ENCODE assay signal across 8 mouse cellular contexts in genomic region chrX:75475182-75475644, GRCm38 (mm10). TPM values are rescaled to one million over a fixed set of nuclear protein-coding genes. Genes with fewer than 3 reads are reported as not detected.
A peak's percentile ranks its signal among the peaks of the same experiment; 100 is the strongest.
DNase-seq lines count a peak whose midpoint lies in the region; ATAC-seq and TF ChIP-seq lines count a peak whose summit lies in the region.
"Not testable (repeated sequence)": the region's sequence is repeated elsewhere in the genome, so short reads cannot be mapped to it uniquely, and the experiment has no call there.

No protein-coding gene starts in this region.

- H3K79me2 ChIP-seq in CH12.LX (replicated peaks; ENCODE audit: control insufficient read depth, extremely low read depth, insufficient read depth, poor library complexity, severe bottlenecking) = not testable (repeated sequence)

- dilution Hi-C loops in CH12.LX (cut with MboI; ENCODE audit: extremely low pct_ligation_motif_present, extremely low pct_unique_long_range_greater_than_20kb, low sequenced_read_pairs) = not testable (repeated sequence)

- in situ Hi-C loops in CH12.LX (cut with MboI; ENCODE audit: low pct_ligation_motif_present, low pct_unique_long_range_greater_than_20kb, low sequenced_read_pairs) = not testable (repeated sequence)

- 27% methylated on average over 37 of the region's 37 CpGs for WGBS in forebrain, embryonic 14.5 days
- WGBS in liver, embryonic 14.5 days (ENCODE audit: insufficient replicate concordance) = 11% methylated on average over 37 of the region's 37 CpGs
- WGBS in neural tube, embryonic 11.5 days = 17% methylated on average over 37 of the region's 37 CpGs
- 13% methylated on average over 37 of the region's 37 CpGs for WGBS in stomach, postnatal 0 days

- H3K36me3 ChIP-seq in CH12.LX (replicated peaks in 1 of 2; ENCODE audit: control insufficient read depth in 1 of 2, insufficient read depth in 1 of 2, low read length in 1 of 2); forebrain, embryonic 14.5 days (ENCODE audit: control insufficient read depth, insufficient read depth, low read length); liver, embryonic 14.5 days (replicated peaks; ENCODE audit: control insufficient read depth, insufficient read depth, low read depth); neural tube, embryonic 11.5 days (ENCODE audit: control insufficient read depth, insufficient read depth, low read length); stomach, postnatal 0 days (ENCODE audit: control insufficient read depth, insufficient read depth, low read length): not testable (repeated sequence)

- peak overlapping the region; percentile 22 for H3K4me2 ChIP-seq in CH12.LX (ENCODE audit: insufficient read depth, low read depth, poor library complexity, severe bottlenecking)
- H3K4me2 ChIP-seq in forebrain, embryonic 14.5 days (ENCODE audit: low read length) = peak overlapping the region; percentile 36
- peak overlapping the region; percentile 59 for H3K4me2 ChIP-seq in liver, embryonic 14.5 days (ENCODE audit: low read depth)
- H3K4me2 ChIP-seq in neural tube, embryonic 11.5 days (ENCODE audit: low read depth) = peak overlapping the region; percentile 28
- H3K4me2 ChIP-seq in stomach, postnatal 0 days (replicated peaks; ENCODE audit: low read depth) = peak overlapping the region; percentile 47

- H3K4me3 ChIP-seq in CH12.LX (replicated peaks in 1 of 3; ENCODE audit: low read depth in 2 of 3, low read length in 2 of 3, poor library complexity in 1 of 3) = peak overlapping the region in 1 of 3 experiments; percentile 64
- peak overlapping the region; percentile 29 for H3K4me3 ChIP-seq in forebrain, embryonic 14.5 days (ENCODE audit: low read depth, low read length)
- H3K4me3 ChIP-seq in liver, embryonic 14.5 days (ENCODE audit: insufficient read depth in 1 of 2, low read depth in 2 of 2, low read length in 2 of 2) = peak overlapping the region; percentile 39 to 43
- peak overlapping the region; percentile 16; the same call in 1 of the 2 replicates for H3K4me3 ChIP-seq in neural tube, embryonic 11.5 days (ENCODE audit: low read depth, low read length)
- H3K4me3 ChIP-seq in stomach, postnatal 0 days (ENCODE audit: low read depth, low read length) = peak overlapping the region; percentile 35

- not testable (repeated sequence) for H3K4me1 ChIP-seq in CH12.LX (ENCODE audit: control insufficient read depth in 1 of 2, insufficient read depth in 2 of 2); forebrain, embryonic 14.5 days (ENCODE audit: control insufficient read depth, insufficient read depth, low read length); liver, embryonic 14.5 days (replicated peaks; ENCODE audit: control insufficient read depth in 2 of 2, insufficient read depth in 2 of 2, low read length in 1 of 2); neural tube, embryonic 11.5 days (ENCODE audit: control insufficient read depth, insufficient read depth, low read length); stomach, postnatal 0 days (replicated peaks; ENCODE audit: control insufficient read depth, insufficient read depth)

- not testable (repeated sequence) for TF ChIP-seq RAD21 in CH12.LX (IDR thresholded peaks at IDR 0.05; ENCODE audit: low read depth, low read length)

- not testable (repeated sequence) for TF ChIP-seq EP300 in CH12.LX (IDR thresholded peaks at IDR 0.05; ENCODE audit: low read length); liver, embryonic 14.5 days (IDR thresholded peaks at IDR 0.05; ENCODE audit: low read depth); stomach, postnatal 0 days (optimal IDR thresholded peaks at IDR 0.05)

- H3K27me3 ChIP-seq in CH12.LX (replicated peaks); forebrain, embryonic 14.5 days (replicated peaks; ENCODE audit: control insufficient read depth, insufficient read depth, low read length); liver, embryonic 14.5 days (ENCODE audit: control insufficient read depth, insufficient read depth, low read length); neural tube, embryonic 11.5 days (ENCODE audit: control insufficient read depth, insufficient read depth, low read length); stomach, postnatal 0 days (ENCODE audit: control insufficient read depth, insufficient read depth, low read length): not testable (repeated sequence)

- not testable (repeated sequence) for H3K9me3 ChIP-seq in CH12.LX (replicated peaks; ENCODE audit: low read length); forebrain, embryonic 14.5 days (replicated peaks; ENCODE audit: control insufficient read depth, low read length); liver, embryonic 14.5 days (ENCODE audit: control insufficient read depth, low read length); neural tube, embryonic 11.5 days (ENCODE audit: control insufficient read depth, low read length); stomach, postnatal 0 days (ENCODE audit: control insufficient read depth, low read length)

- TF ChIP-seq CTCF in CH12.LX (conservative IDR thresholded peaks at IDR 0.05 in 1 of 2, IDR thresholded peaks at IDR 0.05 in 1 of 2; ENCODE audit: low read depth in 2 of 2, low read length in 2 of 2); liver, embryonic 14.5 days (IDR thresholded peaks at IDR 0.05; ENCODE audit: low read depth); stomach, postnatal 0 days (IDR thresholded peaks at IDR 0.05; ENCODE audit: low read depth): not testable (repeated sequence)

- peak; percentile 0 for DNase-seq in CH12.LX (ENCODE audit: extremely low read depth)
- peak; percentile 63 for DNase-seq in cerebellum, adult 11-12 months
- DNase-seq in forebrain, embryonic 14.5 days (ENCODE audit: low spot score) = peak; percentile 73
- DNase-seq in heart, postnatal 10 days = peak; percentile 53 to 62
- DNase-seq in kidney, postnatal 36 days = peak; percentile 45 to 61
- peak; percentile 3 to 20 (median 6) for DNase-seq in liver, embryonic 14.5 days (ENCODE audit: low read depth in 3 of 3, low spot score in 3 of 3)
- DNase-seq in neural tube, embryonic 11.5 days (ENCODE audit: low spot score) = peak; percentile 77
- DNase-seq in stomach, postnatal 0 days (ENCODE audit: low spot score) = peak; percentile 33

- intact Hi-C loops in heart, postnatal 10 days (cut with DNase I) = not testable (repeated sequence)

- TF ChIP-seq POLR2A in CH12.LX (IDR thresholded peaks at IDR 0.05; ENCODE audit: low read depth, low read length) = peak; percentile 32; the same call in 1 of the 2 replicates

- peak; percentile 98 for ATAC-seq in forebrain, embryonic 14.5 days
- peak; percentile 57; the same call in 1 of the 2 replicates for ATAC-seq in liver, embryonic 14.5 days (ENCODE audit: insufficient read depth)
- ATAC-seq in neural tube, embryonic 11.5 days (ENCODE audit: insufficient read depth, low FRiP score, low TSS enrichment) = peak; percentile 91; the same call in 1 of the 2 replicates
- ATAC-seq in stomach, postnatal 0 days (ENCODE audit: low FRiP score, low TSS enrichment) = peak; percentile 47; the same call in 1 of the 2 replicates

- peak overlapping the region; percentile 44; the same call in 1 of the 2 replicates for H3K9ac ChIP-seq in CH12.LX (ENCODE audit: insufficient read depth, low read depth)
- H3K9ac ChIP-seq in forebrain, embryonic 14.5 days (ENCODE audit: low read length) = peak overlapping the region; percentile 45; the same call in 1 of the 2 replicates
- not testable (repeated sequence) for H3K9ac ChIP-seq in liver, embryonic 14.5 days (replicated peaks)
- H3K9ac ChIP-seq in neural tube, embryonic 11.5 days (ENCODE audit: low read length) = peak overlapping the region; percentile 37; the same call in 1 of the 2 replicates
- H3K9ac ChIP-seq in stomach, postnatal 0 days (ENCODE audit: low read length) = peak overlapping the region; percentile 38; the same call in 1 of the 2 replicates

- peak overlapping the region; percentile 36 for H3K27ac ChIP-seq in CH12.LX (ENCODE audit: insufficient read depth, low read depth)
- H3K27ac ChIP-seq in forebrain, embryonic 14.5 days (ENCODE audit: low read depth, low read length) = peak overlapping the region; percentile 39; the same call in 1 of the 2 replicates
- H3K27ac ChIP-seq in liver, embryonic 14.5 days; neural tube, embryonic 11.5 days (ENCODE audit: low read depth, low read length); stomach, postnatal 0 days (replicated peaks): not testable (repeated sequence)

RNA-seq across cellular contexts. Expression of gene Vbp1, which starts 38.9 kb away (rescaled TPM):
- total RNA-seq in CH12.LX (2012; rRNA removed) (61.9 and 74.5 TPM in 2 replicates), CH12.LX (2014; rRNA removed) (244 and 293 TPM in 2 replicates)
- 94.9 and 101 TPM in 2 replicates for polyA plus RNA-seq in CH12.LX (2012; ENCODE audit: insufficient read length, low read depth)
- polyA plus RNA-seq in forebrain, embryonic 14.5 days (2014; fragmentation: Nextera tagmentation; extraction: Ambion mirVana) = 291 and 336 TPM in 2 replicates
- total RNA-seq in heart, postnatal 10 days (2021) = 10 to 100 TPM; 53.8 to 61.9 TPM
- polyA plus RNA-seq in liver, embryonic 14.5 days (2012; rRNA removed) = 13.6 and 24.9 TPM in 2 replicates
- 104 and 110 TPM in 2 replicates for polyA plus RNA-seq in liver, embryonic 14.5 days (2014; fragmentation: Nextera tagmentation; extraction: Ambion mirVana)
- 258 and 276 TPM in 2 replicates for polyA plus RNA-seq in neural tube, embryonic 11.5 days (2014; fragmentation: Nextera tagmentation; extraction: Ambion mirVana)
- 94.4 and 97.8 TPM in 2 replicates for polyA plus RNA-seq in stomach, postnatal 0 days (2015; fragmentation: Nextera tagmentation; extraction: Ambion mirVana)

RNA-seq across cellular contexts. Expression of gene Brcc3, which starts 58.8 kb away (rescaled TPM):
- 22.9 and 26.0 TPM in 2 replicates for total RNA-seq in CH12.LX (2012; rRNA removed)
- total RNA-seq in CH12.LX (2014; rRNA removed) = 45.5 and 45.9 TPM in 2 replicates
- polyA plus RNA-seq in CH12.LX (2012; ENCODE audit: insufficient read length, low read depth) = 68.0 and 68.2 TPM in 2 replicates
- polyA plus RNA-seq in forebrain, embryonic 14.5 days (2014; fragmentation: Nextera tagmentation; extraction: Ambion mirVana) = 63.1 and 67.7 TPM in 2 replicates
- 10 to 100 TPM; 22.5 to 25.5 TPM for total RNA-seq in heart, postnatal 10 days (2021)
- 5.2 and 11.0 TPM in 2 replicates for polyA plus RNA-seq in liver, embryonic 14.5 days (2012; rRNA removed)
- polyA plus RNA-seq in liver, embryonic 14.5 days (2014; fragmentation: Nextera tagmentation; extraction: Ambion mirVana) = 32.1 and 33.8 TPM in 2 replicates
- 62.6 and 71.7 TPM in 2 replicates for polyA plus RNA-seq in neural tube, embryonic 11.5 days (2014; fragmentation: Nextera tagmentation; extraction: Ambion mirVana)
- polyA plus RNA-seq in stomach, postnatal 0 days (2015; fragmentation: Nextera tagmentation; extraction: Ambion mirVana) = 35.7 and 42.0 TPM in 2 replicates

RNA-seq across cellular contexts. Expression of gene Mtcp1, which starts 58.8 kb away (rescaled TPM):
- 4.5 and 4.6 TPM in 2 replicates for total RNA-seq in CH12.LX (2012; rRNA removed)
- total RNA-seq in CH12.LX (2014; rRNA removed) = 6.7 and 8.8 TPM in 2 replicates
- 7.3 and 7.4 TPM in 2 replicates for polyA plus RNA-seq in CH12.LX (2012; ENCODE audit: insufficient read length, low read depth)
- 6.8 and 9.6 TPM in 2 replicates for polyA plus RNA-seq in forebrain, embryonic 14.5 days (2014; fragmentation: Nextera tagmentation; extraction: Ambion mirVana)
- total RNA-seq in heart, postnatal 10 days (2021) = 1 to 10 TPM; 5.0 to 5.8 TPM
- 3.8 and 5.7 TPM in 2 replicates for polyA plus RNA-seq in liver, embryonic 14.5 days (2012; rRNA removed)
- 4.2 and 4.5 TPM in 2 replicates for polyA plus RNA-seq in liver, embryonic 14.5 days (2014; fragmentation: Nextera tagmentation; extraction: Ambion mirVana)
- polyA plus RNA-seq in neural tube, embryonic 11.5 days (2014; fragmentation: Nextera tagmentation; extraction: Ambion mirVana) = 7.0 and 8.0 TPM in 2 replicates
- polyA plus RNA-seq in stomach, postnatal 0 days (2015; fragmentation: Nextera tagmentation; extraction: Ambion mirVana) = 3.6 and 4.0 TPM in 2 replicates

RNA-seq across cellular contexts. Expression of gene Cmc4, which starts 58.8 kb away (rescaled TPM):
- total RNA-seq in CH12.LX (2012; rRNA removed) (4.5 and 5.4 TPM in 2 replicates), CH12.LX (2014; rRNA removed) (11.2 and 11.9 TPM in 2 replicates)
- polyA plus RNA-seq in CH12.LX (2012; ENCODE audit: insufficient read length, low read depth) = 8.2 and 8.8 TPM in 2 replicates
- 19.7 and 22.6 TPM in 2 replicates for polyA plus RNA-seq in forebrain, embryonic 14.5 days (2014; fragmentation: Nextera tagmentation; extraction: Ambion mirVana)
- total RNA-seq in heart, postnatal 10 days (2021) = 10 to 100 TPM; 11.7 to 12.6 TPM
- polyA plus RNA-seq in liver, embryonic 14.5 days (2012; rRNA removed) = 5.0 and 9.2 TPM in 2 replicates
- polyA plus RNA-seq in liver, embryonic 14.5 days (2014; fragmentation: Nextera tagmentation; extraction: Ambion mirVana) = 10.0 and 12.8 TPM in 2 replicates
- 17.3 and 21.3 TPM in 2 replicates for polyA plus RNA-seq in neural tube, embryonic 11.5 days (2014; fragmentation: Nextera tagmentation; extraction: Ambion mirVana)
- polyA plus RNA-seq in stomach, postnatal 0 days (2015; fragmentation: Nextera tagmentation; extraction: Ambion mirVana) = 15.9 and 17.3 TPM in 2 replicates

Comparison
In these comparisons a context has a peak if more than half of its experiments do, and no peak if none do; other contexts are left out.
1. DNase-seq: peak in every context shown above with its lines; median percentile 77 in neural tube, embryonic 11.5 days; 73 in forebrain, embryonic 14.5 days; 63 in cerebellum, adult 11-12 months; 58 in heart, postnatal 10 days; 53 in kidney, postnatal 36 days; 33 in stomach, postnatal 0 days; 6 in liver, embryonic 14.5 days; 0 in CH12.LX.
2. ATAC-seq: peak in every context shown above with its lines; median percentile 98 in forebrain, embryonic 14.5 days; 91 in neural tube, embryonic 11.5 days; 57 in liver, embryonic 14.5 days; 47 in stomach, postnatal 0 days.